Mouse (Mus musculus) heart, postnatal 0 days (tissue): Measurements from ENCODE around the gene Pin1. TPM values are rescaled to one million over a fixed set of nuclear protein-coding genes. Genes with fewer than 3 reads are reported as not detected.

ENCODE experiments used
- ATAC-seq: fragments of 200-750 bp; cut with Nextera tagmentation; 2 replicates; pipeline ENCODE4 v1.8.0; 2017; ENCODE audit warnings: low read depth, moderate number of reproducible peaks, moderate library complexity; ENCODE audit not compliant: insufficient read depth
- DNase-seq: peaks from one replicate; pipeline ENCODE4 v3.0.0-alpha.2; 2016; ENCODE audit warnings: low spot score
- H3K27ac ChIP-seq: fragments of 300-500 bp; sonication (generic); 2 replicates; pipeline ENCODE4 v1.5.1; 2014; ENCODE audit warnings: low read depth, mild to moderate bottlenecking
- H3K27me3 ChIP-seq: fragments of 300-500 bp; sonication (generic); 2 replicates; pipeline ENCODE4 v1.6.1; 2014; ENCODE audit warnings: low read length, mixed read lengths; ENCODE audit not compliant: control insufficient read depth, insufficient read depth
- H3K36me3 ChIP-seq: fragments of 300-500 bp; sonication (generic); replicated peaks from 2 replicates; pipeline ENCODE4 v1.6.1; 2014; ENCODE audit warnings: low read length, mixed read lengths; ENCODE audit not compliant: control insufficient read depth, insufficient read depth
- H3K4me1 ChIP-seq: fragments of 300-500 bp; sonication (generic); 2 replicates; pipeline ENCODE4 v1.6.1; 2014; ENCODE audit warnings: antibody characterized with exemption; ENCODE audit not compliant: control insufficient read depth, insufficient read depth
- H3K4me2 ChIP-seq: fragments of 300-500 bp; sonication (generic); 2 replicates; pipeline ENCODE4 v1.6.1; 2014; ENCODE audit warnings: low read depth, mild to moderate bottlenecking, low read length, moderate library complexity
- H3K4me3 ChIP-seq: fragments of 300-500 bp; sonication (generic); 2 replicates; pipeline ENCODE4 v1.5.1; 2014; ENCODE audit warnings: low read depth, low read length
- H3K9ac ChIP-seq: fragments of 300-500 bp; sonication (generic); replicated peaks from 2 replicates; pipeline ENCODE4 v1.6.1; 2014; ENCODE audit warnings: low read depth, low read length, mixed read lengths
- H3K9me3 ChIP-seq: fragments of 300-500 bp; sonication (generic); replicated peaks from 2 replicates; pipeline ENCODE4 v1.6.1; 2016; ENCODE audit warnings: low read length; ENCODE audit not compliant: control insufficient read depth
- CTCF ChIP-seq: IDR thresholded peaks from 2 replicates; pipeline ENCODE4 v1.5.1; 2016; ENCODE audit warnings: antibody characterized with exemption, control low read depth, low read depth
- EP300 ChIP-seq: IDR thresholded peaks from 2 replicates; pipeline ENCODE4 v1.6.1; 2016; ENCODE audit warnings: antibody characterized with exemption, low read depth
- WGBS: fragments of 180-500 bp; shearing (Covaris S2); extraction: QIAGEN DNeasy Blood & Tissue Kit; methylation state at CpG from one replicate; pipeline ENCODE4 v1.1.7; 2014; 5-methylcytosine and 5-hydroxymethylcytosine counted together
- polyA plus RNA-seq: library from polyadenylated mRNA; unstranded; fragments of >200 nt; fragmentation: Nextera tagmentation; extraction: Ambion mirVana; gene quantifications from 2 replicates; pipeline ENCODE4 v1.2.1, GENCODE M21; 2015
- total RNA-seq: library from RNA; depleted of rRNA; stranded (reverse); fragments of >200 nt; gene quantifications from 2 replicates; pipeline ENCODE4 v1.2.3, GENCODE M21; 2014; ENCODE audit warnings: low replicate concordance; rRNA removed

The Pin1 gene
- total RNA-seq (26.9 and 30.7 TPM in 2 replicates), polyA plus RNA-seq (40.2 and 40.7 TPM in 2 replicates)

DNA sequence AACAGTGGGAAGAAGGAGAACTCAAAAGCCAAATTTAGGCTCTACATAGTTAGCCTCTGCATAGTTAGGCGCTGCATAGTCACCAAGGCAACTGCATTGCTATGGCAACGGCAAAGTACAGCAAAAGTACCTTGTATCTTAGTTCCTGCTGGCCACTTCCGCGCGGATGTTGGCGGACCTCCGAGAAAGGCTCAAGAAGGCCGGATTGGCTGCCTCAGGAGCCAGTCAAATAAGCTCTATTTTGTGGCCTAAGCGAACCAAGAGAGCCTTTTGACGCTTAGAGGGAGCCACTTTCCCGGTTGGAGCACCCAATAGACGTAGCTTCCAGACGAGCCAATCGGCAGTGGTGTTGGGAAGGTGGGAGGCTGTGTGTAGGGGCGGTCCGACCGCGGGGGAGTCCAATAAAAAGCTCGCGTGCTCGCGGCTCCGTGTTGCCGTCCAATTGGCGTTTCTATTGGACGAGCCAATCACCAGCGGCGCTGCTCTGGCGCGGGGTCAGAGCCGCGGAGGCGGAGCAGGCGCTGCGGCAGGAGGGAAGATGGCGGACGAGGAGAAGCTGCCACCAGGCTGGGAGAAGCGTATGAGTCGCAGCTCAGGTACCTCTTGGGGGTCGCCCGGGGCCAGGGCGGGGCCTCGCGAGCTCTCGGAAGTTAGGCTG, at the start of gene Pin1:
Gene Pin1, plus strand, starts transcription at position 494 of the 658 bp plus-strand sequence.
- Histone ChIP-seq H3K9me3 (no peaks in the 10 kb centered on the region), H3K27ac (peak within 1 kb of the TSS; percentile 54; the same call in 1 of the 2 replicates), H3K4me3 (peak within 1 kb of the TSS; percentile 95), H3K4me2 (peak within 1 kb of the TSS; percentile 89), H3K27me3 (no peaks in the 10 kb centered on the region), H3K4me1 (peaks cover 4% of the 10 kb centered on the region; the same call in 1 of the 2 replicates), H3K9ac (peak within 1 kb of the TSS; percentile 80), H3K36me3 (peaks cover 35% of the 10 kb centered on the region)
- WGBS: under 1% methylated on average over 45 of the region's 45 CpGs
- ATAC-seq: peak; percentile 99
- TF ChIP-seq EP300 (no peak; the same call in 1 of the 2 replicates), CTCF (no peak)
- DNase-seq: peak; percentile 100

GRCm38 (mm10) chr9:20606269-20606668, 45.6 kb upstream of the Pin1 start:
- no peak for DNase-seq
- H3K9ac ChIP-seq: no peak overlapping the region
- TF ChIP-seq CTCF (no peak), EP300 (no peak)
- WGBS: 79% methylated on average over 1 of the region's 1 CpGs
- no peaks in the 10 kb centered on the region for H3K27me3 ChIP-seq
- no peak for ATAC-seq
- no peak overlapping the region for H3K4me2 ChIP-seq
- no peaks in the 10 kb centered on the region for H3K4me1 ChIP-seq
- no peaks in the 10 kb centered on the region for H3K36me3 ChIP-seq
- no peak overlapping the region for H3K27ac ChIP-seq
- no peak overlapping the region for H3K4me3 ChIP-seq
- no peaks in the 10 kb centered on the region; the same call in none of the 2 replicates for H3K9me3 ChIP-seq

- DNase-seq (peak; percentile 86), ATAC-seq (peak; percentile 90)
- H3K4me2 ChIP-seq: peak overlapping the region; percentile 74
- H3K4me1 ChIP-seq: no peaks in the 10 kb centered on the region
- peak overlapping the region; percentile 60 for H3K4me3 ChIP-seq
- no peak for TF ChIP-seq EP300
- TF ChIP-seq CTCF: 0 out of 2 replicates have a peak, but pooled peaks have one; percentile 4
- H3K27me3 ChIP-seq: no peaks in the 10 kb centered on the region
- no peaks in the 10 kb centered on the region for H3K36me3 ChIP-seq
- H3K9ac ChIP-seq: peak overlapping the region; percentile 73
- H3K9me3 ChIP-seq: no peaks in the 10 kb centered on the region; the same call in none of the 2 replicates
- under 1% methylated on average over 57 of the region's 57 CpGs for WGBS
- H3K27ac ChIP-seq: peak overlapping the region; percentile 96
Observed at GRCm38 (mm10) chr9:20607100-20607974, 44.6 kb upstream of the Pin1 start.

DNA sequence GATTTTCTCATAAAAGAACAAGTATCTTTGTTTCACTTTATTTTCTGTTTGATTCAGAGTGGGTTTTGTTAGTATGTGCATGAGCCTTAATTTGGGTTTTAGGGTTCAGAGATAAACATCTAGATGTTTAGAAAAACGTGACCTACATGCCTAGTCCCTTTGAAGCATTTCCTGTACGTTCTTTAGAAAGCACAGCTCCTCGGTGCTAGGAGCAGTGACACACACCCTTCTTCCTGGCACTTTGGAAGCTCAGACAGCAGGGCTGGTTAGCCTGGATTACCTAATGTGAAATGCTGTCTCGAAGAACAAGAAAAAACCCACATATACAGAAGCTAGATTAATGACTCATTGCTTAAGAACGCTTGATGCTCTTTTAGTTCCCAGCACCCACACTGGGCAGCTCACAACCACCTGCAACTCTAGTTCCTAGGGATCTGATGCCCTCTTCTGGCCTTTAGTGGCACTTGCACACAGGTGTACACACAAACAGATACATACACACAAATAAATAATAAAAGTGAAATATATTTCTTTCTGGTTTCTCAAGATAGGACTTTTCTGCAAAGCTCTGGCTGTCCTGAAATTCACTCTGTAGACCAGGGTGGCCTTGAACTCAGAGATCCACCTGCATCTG, 41.9 kb upstream of the Pin1 start:
- Histone ChIP-seq H3K27me3 (no peaks in the 10 kb centered on the region), H3K4me2 (no peak overlapping the region), H3K4me1 (no peaks in the 10 kb centered on the region), H3K4me3 (no peak overlapping the region), H3K36me3 (no peaks in the 10 kb centered on the region), H3K9me3 (no peaks in the 10 kb centered on the region; the same call in none of the 2 replicates), H3K27ac (no peak overlapping the region), H3K9ac (no peak overlapping the region)
- no peak for DNase-seq
- 83% methylated on average over 5 of the region's 5 CpGs for WGBS
- no peak for ATAC-seq
- TF ChIP-seq EP300 (no peak), CTCF (no peak)

- DNase-seq (no peak), ATAC-seq (no peak)
- Histone ChIP-seq H3K9ac (no peak overlapping the region), H3K9me3 (no peaks in the 10 kb centered on the region; the same call in 1 of the 2 replicates), H3K27me3 (no peaks in the 10 kb centered on the region), H3K4me1 (no peaks in the 10 kb centered on the region), H3K4me2 (no peak overlapping the region), H3K27ac (no peak overlapping the region), H3K4me3 (no peak overlapping the region), H3K36me3 (no peaks in the 10 kb centered on the region)
- TF ChIP-seq EP300 (no peak), CTCF (no peak)
- WGBS: 79% methylated on average over 5 of the region's 5 CpGs
Observed at GRCm38 (mm10) chr9:20611976-20612375, 39.9 kb upstream of the Pin1 start.
